Mouse (Mus musculus) G1E (cell line): Measurements from ENCODE around the gene Zzef1. TPM values are rescaled to one million over a fixed set of nuclear protein-coding genes. Genes with fewer than 3 reads are reported as not detected.

ENCODE experiments used
- ATAC-seq: 2 replicates; pipeline ENCODE4 v1.8.0; 2016; ENCODE audit warnings: mild to moderate bottlenecking; ENCODE audit not compliant: insufficient number of reproducible peaks, poor library complexity, low FRiP score, severe bottlenecking; ENCODE audit errors: extremely low read depth
- DNase-seq: peaks from one replicate; pipeline ENCODE4 v3.0.0; 2012; ENCODE audit warnings: low spot score
- H3K27me3 ChIP-seq: 2 replicates; pipeline ENCODE4 v1.6.1; 2012; ENCODE audit warnings: mild to moderate bottlenecking, low read length, inconsistent platforms; ENCODE audit not compliant: insufficient read depth
- H3K36me3 ChIP-seq: replicated peaks from 2 replicates; pipeline ENCODE3; 2012; ENCODE audit warnings: mild to moderate bottlenecking, inconsistent platforms
- H3K4me1 ChIP-seq: 2 replicates; pipeline ENCODE4 v1.6.1; 2012; ENCODE audit warnings: low read depth, low read length, inconsistent platforms, mixed read lengths; ENCODE audit not compliant: insufficient read depth
- H3K4me3 ChIP-seq: 2 replicates; pipeline ENCODE4 v1.5.1; 2012; ENCODE audit warnings: low read depth, mild to moderate bottlenecking, inconsistent platforms, low read length, moderate library complexity, mixed read lengths
- H3K9me3 ChIP-seq: replicated peaks from 2 replicates; pipeline ENCODE4 v1.6.1; 2012; ENCODE audit warnings: inconsistent platforms
- CTCF ChIP-seq: IDR thresholded peaks from 2 replicates; pipeline ENCODE4 v1.5.1; 2012; ENCODE audit warnings: low read depth, low read length, inconsistent platforms, mixed read lengths
- GATA1 ChIP-seq: IDR thresholded peaks from 2 replicates; pipeline ENCODE4 v1.6.1; 2012; ENCODE audit warnings: borderline replicate concordance, low read length, inconsistent platforms, mixed read lengths
- GATA2 ChIP-seq: IDR thresholded peaks from 2 replicates; pipeline ENCODE4 v1.6.1; 2012; ENCODE audit warnings: low read depth, low read length, inconsistent platforms, borderline replicate concordance
- POLR2AphosphoS5 ChIP-seq: IDR thresholded peaks from 2 replicates; pipeline ENCODE4 v1.6.1; 2012; ENCODE audit warnings: low read depth, low read length, inconsistent platforms; ENCODE audit not compliant: insufficient replicate concordance
- TAL1 ChIP-seq: conservative IDR thresholded peaks from 2 replicates; pipeline ENCODE4 v1.6.1; 2012; ENCODE audit warnings: low read depth, low read length, inconsistent platforms, mixed read lengths
- polyA plus RNA-seq: library from polyadenylated mRNA; stranded (reverse); fragments of >175 nt; gene quantifications from 2 replicates; pipeline ENCODE4 v1.2.3, GENCODE M21; 2012
- total RNA-seq, 2 experiments: library from RNA; stranded (forward) in 1 of 2; stranded (reverse) in 1 of 2; fragments of 200-1000 nt in 1 of 2; fragments of >200 nt in 1 of 2; fragmentation: Nextera tagmentation in 1 of 2; gene quantifications; 2 replicates each; pipeline ENCODE4 v1.2.3; 2014 to 2017

Gene Zzef1
- total and polyA plus RNA-seq, 3 experiments: 5.3 to 43.4 (median 33.2) TPM

DNA sequence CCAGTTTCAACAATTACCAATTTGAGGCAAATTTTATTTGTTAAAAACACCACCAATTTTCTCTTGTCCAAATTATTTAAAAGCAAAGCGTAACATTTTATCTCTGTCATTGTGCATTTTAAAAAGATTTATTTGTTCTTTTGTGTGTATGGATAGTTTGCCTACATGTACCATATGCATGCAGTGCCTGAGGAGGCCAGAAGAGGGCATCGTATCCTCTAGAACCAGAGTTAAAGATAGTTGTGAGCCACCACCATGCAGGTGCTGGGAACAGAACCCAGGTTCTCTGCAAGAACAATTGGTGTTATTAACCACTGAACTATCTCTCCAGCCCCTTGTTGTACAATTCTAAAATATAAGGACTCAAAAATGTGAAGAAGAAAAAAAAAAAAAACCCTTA lies 18.2 kb downstream of the Zzef1 start:
- ATAC-seq (no peak), DNase-seq (no peak)
- no peaks in the 10 kb centered on the region for H3K9me3 ChIP-seq
- no peaks in the 10 kb centered on the region for H3K27me3 ChIP-seq
- TF ChIP-seq TAL1: no peak
- no peak for TF ChIP-seq GATA1
- TF ChIP-seq POLR2AphosphoS5: no peak
- TF ChIP-seq GATA2: no peak
- TF ChIP-seq CTCF: no peak
- H3K36me3 ChIP-seq: peaks cover 21% of the 10 kb centered on the region
- no peaks in the 10 kb centered on the region for H3K4me1 ChIP-seq
- H3K4me3 ChIP-seq: no peak overlapping the region

GRCm38 (mm10) chr11:72816859-72817258 lies 20.8 kb downstream of the Zzef1 start:
- no peaks in the 10 kb centered on the region for H3K4me1 ChIP-seq
- no peak overlapping the region for H3K4me3 ChIP-seq
- H3K27me3 ChIP-seq: no peaks in the 10 kb centered on the region
- DNase-seq (no peak), ATAC-seq (no peak)
- H3K36me3 ChIP-seq: peaks cover 45% of the 10 kb centered on the region
- H3K9me3 ChIP-seq: no peaks in the 10 kb centered on the region
- TF ChIP-seq TAL1 (no peak), GATA2 (no peak), POLR2AphosphoS5 (no peak), GATA1 (no peak), CTCF (no peak)

DNA sequence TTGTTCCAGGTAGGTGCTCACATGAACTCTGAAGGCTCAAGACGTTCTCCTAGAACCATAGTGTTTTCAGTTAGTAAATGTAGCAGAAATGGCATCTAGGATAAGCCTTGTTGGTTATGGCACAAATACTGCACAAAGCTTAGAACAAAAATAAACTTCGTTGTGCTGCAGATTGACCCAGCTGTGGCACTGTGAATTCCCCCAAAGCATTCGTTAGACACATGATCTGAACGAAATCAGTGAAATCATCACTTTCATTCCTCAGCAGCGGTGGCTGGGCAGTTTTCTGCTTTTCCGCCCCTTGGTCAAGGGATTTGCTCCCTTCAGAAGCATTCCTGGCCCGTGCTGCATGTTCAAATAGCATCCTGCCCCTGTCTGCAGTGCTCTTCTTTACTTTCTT lies 22.0 kb downstream of the Zzef1 start:
- Histone ChIP-seq H3K27me3 (no peaks in the 10 kb centered on the region), H3K4me1 (no peaks in the 10 kb centered on the region), H3K9me3 (no peaks in the 10 kb centered on the region), H3K4me3 (no peak overlapping the region), H3K36me3 (peaks cover 56% of the 10 kb centered on the region)
- no peak for ATAC-seq
- no peak for DNase-seq
- TF ChIP-seq POLR2AphosphoS5 (no peak), GATA1 (no peak), GATA2 (no peak)

GRCm38 (mm10) chr11:72821041-72821440 lies 25.0 kb downstream of the Zzef1 start:
- TF ChIP-seq CTCF (no peak), POLR2AphosphoS5 (no peak), GATA2 (no peak), GATA1 (no peak), TAL1 (no peak)
- no peaks in the 10 kb centered on the region for H3K4me1 ChIP-seq
- H3K27me3 ChIP-seq: no peaks in the 10 kb centered on the region
- H3K9me3 ChIP-seq: no peaks in the 10 kb centered on the region
- DNase-seq: no peak
- peaks cover 72% of the 10 kb centered on the region for H3K36me3 ChIP-seq
- H3K4me3 ChIP-seq: no peak overlapping the region
- no peak for ATAC-seq

- Histone ChIP-seq H3K27me3 (no peaks in the 10 kb centered on the region), H3K9me3 (no peaks in the 10 kb centered on the region), H3K4me3 (no peak overlapping the region), H3K4me1 (no peaks in the 10 kb centered on the region), H3K36me3 (peaks cover 86% of the 10 kb centered on the region)
- TF ChIP-seq GATA2: no peak
- TF ChIP-seq POLR2AphosphoS5: no peak
- TF ChIP-seq GATA1: no peak
- TF ChIP-seq TAL1: no peak
- TF ChIP-seq CTCF: no peak
- DNase-seq (no peak), ATAC-seq (no peak)
Observed at GRCm38 (mm10) chr11:72829869-72830268, 33.8 kb downstream of the Zzef1 start.

- Histone ChIP-seq H3K4me3 (no peak overlapping the region), H3K4me1 (no peaks in the 10 kb centered on the region), H3K36me3 (peaks cover 64% of the 10 kb centered on the region), H3K27me3 (no peaks in the 10 kb centered on the region), H3K9me3 (no peaks in the 10 kb centered on the region)
- TF ChIP-seq TAL1 (no peak), POLR2AphosphoS5 (no peak), CTCF (no peak), GATA1 (no peak), GATA2 (no peak)
- DNase-seq (no peak), ATAC-seq (no peak)
Observed at GRCm38 (mm10) chr11:72842731-72843130, 46.7 kb downstream of the Zzef1 start.

- TF ChIP-seq GATA1: no peak
- no peak for TF ChIP-seq TAL1
- TF ChIP-seq POLR2AphosphoS5: no peak
- no peak for TF ChIP-seq GATA2
- TF ChIP-seq CTCF: no peak
- H3K4me1 ChIP-seq: no peaks in the 10 kb centered on the region
- no peaks in the 10 kb centered on the region for H3K27me3 ChIP-seq
- no peak overlapping the region for H3K4me3 ChIP-seq
- no peaks in the 10 kb centered on the region for H3K9me3 ChIP-seq
- H3K36me3 ChIP-seq: peaks cover 72% of the 10 kb centered on the region
- ATAC-seq (no peak), DNase-seq (no peak)
Observed at GRCm38 (mm10) chr11:72843576-72843975, 47.5 kb downstream of the Zzef1 start.
